Mouse (Mus musculus): ENCODE data around the gene Traf3ip3.

Traf3ip3 gene

DNA sequence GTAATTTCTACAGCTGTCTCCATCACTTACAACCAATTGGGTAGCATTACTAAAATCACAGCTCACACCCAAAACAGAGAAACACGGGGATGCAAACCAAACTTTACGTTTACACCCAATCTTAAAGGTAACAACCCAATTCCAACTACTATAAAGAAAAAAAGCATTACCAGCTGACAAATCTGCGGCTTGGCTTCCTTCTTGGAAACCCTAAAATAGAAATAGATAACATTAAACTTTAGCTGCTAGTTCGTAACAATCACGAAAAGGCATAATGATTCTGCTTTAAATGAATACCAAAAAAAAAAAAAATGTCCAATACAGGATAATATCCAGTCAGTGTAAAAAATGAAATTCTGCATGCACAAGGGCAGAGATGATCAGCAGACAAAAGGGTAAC lies 72.2 kb downstream of the Traf3ip3 start:
- no peak for DNase-seq (ENCODE audit: low spot score in 2 of 2)

DNA sequence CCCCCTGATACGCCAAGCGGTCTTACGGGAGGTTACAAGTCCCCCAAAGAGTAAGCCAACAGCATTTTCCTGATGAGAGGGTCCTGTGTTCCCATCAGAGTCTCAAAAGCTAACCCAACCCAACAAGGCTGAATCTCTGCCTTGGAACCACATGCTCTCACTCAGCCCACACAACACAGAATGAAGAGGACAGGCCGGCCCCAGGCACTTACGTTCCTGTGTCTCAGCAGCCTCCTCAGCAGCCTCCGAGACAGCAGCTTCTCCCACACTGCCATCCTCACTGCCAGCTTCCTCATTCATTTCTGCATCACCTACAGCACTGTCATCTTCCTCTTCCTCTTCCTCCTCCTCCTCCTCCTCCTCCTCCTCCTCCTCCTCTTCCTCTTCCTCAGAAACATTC lies 73.4 kb downstream of the Traf3ip3 start:
- DNase-seq (ENCODE audit: low spot score in 2 of 2) = no peak

DNA sequence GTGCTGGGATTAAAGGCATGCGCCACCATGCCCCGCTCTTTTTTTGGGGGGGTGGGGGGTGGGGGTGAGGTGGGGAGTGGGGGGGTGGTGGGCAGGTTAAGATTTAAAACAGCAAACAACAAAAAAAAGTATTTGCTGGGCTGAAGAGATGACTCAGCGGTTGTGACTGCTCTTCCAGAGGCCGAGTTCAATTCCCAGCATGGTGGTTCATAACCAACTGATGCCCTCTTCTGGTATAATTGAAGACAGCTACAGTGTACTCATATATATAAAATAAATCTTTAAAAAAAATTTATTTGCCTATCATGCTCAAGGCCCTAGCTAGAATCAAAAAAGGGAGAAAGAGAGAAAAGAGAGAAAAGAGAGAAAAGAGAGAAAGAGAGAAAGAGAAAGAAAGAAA lies 75.7 kb downstream of the Traf3ip3 start:
- no peak for DNase-seq (ENCODE audit: low spot score in 2 of 2)

Data from left cerebral cortex, adult 9 months (tissue).